Mouse (Mus musculus) cortical plate, adult 2 months (tissue): Measurements from ENCODE around the gene Pigyl.

Experiments used
- CTCF ChIP-seq: fragments of 200-500 bp; IDR thresholded peaks from 2 replicates; pipeline ENCODE4 v1.5.1; 2011; ENCODE audit warnings: mild to moderate bottlenecking, control low read depth, low read length; ENCODE audit not compliant: insufficient read depth; ENCODE audit errors: extremely low read depth
- POLR2A ChIP-seq: fragments of 200-500 bp; IDR thresholded peaks from 2 replicates; pipeline ENCODE4 v1.6.1; 2011; ENCODE audit warnings: mild to moderate bottlenecking, low read length, control low read depth; ENCODE audit not compliant: insufficient read depth; ENCODE audit errors: extremely low read depth

DNA sequence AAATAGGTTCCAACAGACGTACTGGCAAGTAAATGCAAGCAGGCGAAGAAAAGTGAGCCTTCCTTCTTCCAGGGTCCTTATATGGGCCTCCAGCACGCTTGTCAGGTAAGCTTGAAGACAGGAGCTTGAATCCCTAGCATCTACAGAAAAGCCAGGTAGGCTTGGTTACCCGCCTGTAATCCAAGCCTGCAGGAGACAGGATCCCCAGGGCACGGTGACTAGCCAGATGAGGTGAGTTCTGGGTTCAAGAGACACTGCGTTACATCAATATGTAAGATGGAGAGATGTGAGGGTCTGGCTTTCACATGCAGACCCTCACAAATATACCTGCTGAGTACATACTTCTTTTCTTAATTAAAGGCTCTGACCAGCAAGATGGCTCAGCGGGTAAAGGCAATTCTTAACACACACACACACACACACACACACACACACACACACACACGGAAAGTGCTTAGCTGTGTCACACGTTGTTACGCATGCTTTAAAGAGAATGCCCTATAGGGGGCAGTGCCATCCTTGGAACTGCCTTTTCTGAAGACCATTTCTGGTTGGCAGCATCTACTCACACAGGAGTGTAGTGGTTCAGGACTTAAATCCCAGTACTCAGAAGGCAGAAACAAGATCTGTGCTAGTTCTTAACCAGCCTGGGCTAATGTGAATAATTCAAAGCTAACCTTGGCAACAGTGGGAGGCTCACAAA is 38.7 kb upstream of the Pigyl start:
- TF ChIP-seq CTCF, result peak; percentile 61
- TF ChIP-seq POLR2A, result no peak
